Mouse (Mus musculus): ENCODE data around the gene Cmtm2a. TPM values are rescaled to one million over a fixed set of nuclear protein-coding genes. Genes with fewer than 3 reads are reported as not detected.
"Not testable (repeated sequence)": the region's sequence is repeated elsewhere in the genome, so short reads cannot be mapped to it uniquely, and the experiment has no call there.

Gene Cmtm2a
- polyA plus RNA-seq, 1 experiment: 1,262 TPM

DNA sequence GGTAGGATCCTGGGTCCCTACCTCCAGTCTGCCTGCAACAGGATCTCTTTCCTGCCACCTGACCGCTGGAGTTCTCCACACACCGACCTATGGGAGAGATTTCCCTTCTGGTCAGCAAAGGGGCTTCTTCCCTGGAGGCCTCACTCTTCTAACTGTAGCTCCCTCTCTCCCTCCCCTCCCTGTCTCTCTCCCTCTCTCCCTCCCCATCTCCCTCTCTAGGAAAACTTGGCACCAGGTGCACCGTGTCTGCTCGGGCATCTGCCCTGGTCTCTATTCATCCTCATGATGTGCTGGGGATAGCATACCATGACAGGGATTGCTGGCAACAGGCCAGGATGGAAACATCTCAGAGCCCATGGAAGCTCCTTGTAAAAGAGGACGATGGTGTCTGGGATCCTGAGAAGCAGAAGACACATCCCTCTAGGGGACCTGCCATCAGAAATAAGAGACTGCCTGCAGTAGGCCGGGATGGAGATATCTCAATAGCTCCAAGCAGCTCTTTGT is 24.0 kb downstream of the Cmtm2a start:
- H3K27ac ChIP-seq (ENCODE audit: control insufficient read depth, insufficient read depth, low read depth, low read length): no peak overlapping the region
- H3K4me3 ChIP-seq (ENCODE audit: control insufficient read depth, low read depth, low read length): no peak overlapping the region
- no peaks in the 10 kb centered on the region for H3K27me3 ChIP-seq (ENCODE audit: control insufficient read depth, insufficient read depth, low read length)
- no peaks in the 10 kb centered on the region for H3K4me1 ChIP-seq (ENCODE audit: control insufficient read depth, insufficient read depth, low read length)
- no peak for TF ChIP-seq CTCF (IDR thresholded peaks at IDR 0.05; ENCODE audit: control insufficient read depth, insufficient read depth, insufficient replicate concordance, low read depth, low read length)
- TF ChIP-seq POLR2A (IDR thresholded peaks at IDR 0.05; ENCODE audit: control insufficient read depth, low read depth, low read length): no peak
- H3K36me3 ChIP-seq (ENCODE audit: control insufficient read depth, insufficient read depth, low read length): no peaks in the 10 kb centered on the region

DNA sequence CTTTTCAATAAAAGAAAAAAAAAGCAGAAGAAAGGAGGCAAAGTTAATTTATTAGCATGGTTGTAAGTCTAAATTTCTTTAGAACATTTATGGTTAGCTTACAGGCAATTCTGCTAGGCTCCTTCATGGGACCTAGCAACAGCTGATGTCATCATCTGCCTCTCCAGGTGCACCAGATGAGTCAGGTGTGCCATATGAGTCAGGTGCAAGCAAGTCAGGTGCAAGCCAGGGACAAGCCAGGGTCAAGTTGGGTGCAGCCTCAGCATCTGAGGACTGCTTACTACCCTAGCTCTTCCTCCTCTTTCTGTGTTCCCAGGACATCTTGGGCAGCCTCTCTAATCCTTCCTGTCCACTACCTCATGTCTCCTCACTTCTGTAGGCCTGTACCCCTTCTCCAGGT is 24.6 kb downstream of the Cmtm2a start:
- Histone ChIP-seq H3K4me3 (ENCODE audit: control insufficient read depth, low read depth, low read length) (no peak overlapping the region), H3K27ac (ENCODE audit: control insufficient read depth, insufficient read depth, low read depth, low read length) (no peak overlapping the region), H3K27me3 (ENCODE audit: control insufficient read depth, insufficient read depth, low read length) (no peaks in the 10 kb centered on the region), H3K4me1 (ENCODE audit: control insufficient read depth, insufficient read depth, low read length) (no peaks in the 10 kb centered on the region), H3K36me3 (ENCODE audit: control insufficient read depth, insufficient read depth, low read length) (no peaks in the 10 kb centered on the region)
- TF ChIP-seq POLR2A (IDR thresholded peaks at IDR 0.05; ENCODE audit: control insufficient read depth, low read depth, low read length) (no peak), CTCF (IDR thresholded peaks at IDR 0.05; ENCODE audit: control insufficient read depth, insufficient read depth, insufficient replicate concordance, low read depth, low read length) (no peak)

DNA sequence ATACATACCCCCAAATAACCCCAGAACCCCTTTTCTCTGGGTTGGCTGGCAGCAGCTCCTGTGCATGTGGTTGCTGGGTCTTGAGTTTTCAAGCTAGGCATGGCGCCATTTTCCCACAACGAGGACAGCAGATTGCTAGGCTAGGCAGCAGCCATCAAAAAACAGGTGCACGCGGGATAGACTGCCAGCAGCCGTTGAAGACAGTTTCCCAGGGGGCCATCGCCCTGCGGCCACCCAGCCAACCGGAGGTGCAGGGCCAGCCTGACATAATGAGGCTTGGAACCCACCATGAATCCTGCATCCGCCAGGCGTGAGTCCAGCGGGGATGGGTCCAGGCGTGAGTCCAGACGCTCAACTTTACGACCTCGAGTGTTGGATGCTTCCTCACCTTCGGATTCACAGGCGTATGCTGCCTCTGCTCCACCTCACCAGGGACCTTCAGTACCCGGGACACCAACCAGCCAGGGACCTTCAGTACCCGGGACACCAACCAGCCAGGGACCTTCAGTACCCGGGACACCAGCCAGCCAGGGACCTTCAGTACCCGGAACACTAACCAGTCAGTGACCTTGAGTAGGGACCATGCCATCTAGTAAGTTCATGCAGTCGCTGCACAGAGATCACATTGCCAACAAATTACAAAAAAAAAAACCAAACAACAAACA is 28.6 kb downstream of the Cmtm2a start:
- H3K4me3 ChIP-seq (ENCODE audit: control insufficient read depth, low read depth, low read length): peak overlapping the region; percentile 64

DNA sequence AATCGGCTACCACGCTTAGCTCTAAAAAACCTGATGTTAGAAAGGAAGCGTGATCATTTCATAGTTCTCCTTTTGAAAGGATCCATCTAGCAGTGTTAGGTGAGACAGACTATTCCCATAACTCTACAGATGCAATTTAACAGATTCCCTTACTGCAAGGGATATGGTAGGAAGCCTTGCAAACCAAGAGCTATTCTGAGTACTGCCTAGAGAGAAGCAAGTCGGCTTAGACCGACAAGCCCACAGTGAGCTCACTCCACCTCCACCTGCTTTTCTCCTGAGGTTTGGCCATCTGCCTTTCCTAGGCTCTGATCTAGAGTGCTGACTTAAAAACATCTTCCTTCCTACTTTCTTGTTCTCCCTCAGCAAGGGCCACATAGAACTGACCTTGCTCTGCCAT is 31.2 kb downstream of the Cmtm2a start:
- H3K36me3 ChIP-seq (ENCODE audit: control insufficient read depth, insufficient read depth, low read length): not testable (repeated sequence)

More for the DNA sequence above, 28.6 kb downstream of the Cmtm2a start:
- H3K27ac ChIP-seq (ENCODE audit: control insufficient read depth, insufficient read depth, low read depth, low read length): peak overlapping the region; percentile 71
- H3K27me3 ChIP-seq (ENCODE audit: control insufficient read depth, insufficient read depth, low read length); H3K36me3 ChIP-seq (ENCODE audit: control insufficient read depth, insufficient read depth, low read length); H3K4me1 ChIP-seq (ENCODE audit: control insufficient read depth, insufficient read depth, low read length): not testable (repeated sequence)
- TF ChIP-seq POLR2A (IDR thresholded peaks at IDR 0.05; ENCODE audit: control insufficient read depth, low read depth, low read length): peak; percentile 25; the same call in 1 of the 2 replicates

DNA sequence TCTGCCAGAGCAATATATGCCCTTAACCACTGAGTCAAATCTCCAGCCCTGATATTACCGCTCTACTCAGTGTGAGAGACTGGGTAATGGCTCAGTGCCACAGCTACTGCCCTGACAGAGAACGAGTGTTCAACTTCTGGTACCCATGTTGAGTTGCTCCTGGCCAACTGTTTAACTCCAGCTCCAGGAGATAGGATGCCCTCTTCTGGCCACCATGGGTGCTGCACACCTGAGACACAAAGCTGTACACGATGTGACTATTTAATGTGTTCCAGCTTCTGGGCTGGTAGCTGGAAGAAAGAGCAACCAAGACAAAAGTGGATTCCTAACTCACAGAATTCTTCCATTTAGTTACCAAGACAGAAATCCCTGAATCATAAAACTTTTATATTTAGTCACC is 40.0 kb downstream of the Cmtm2a start:
- Histone ChIP-seq H3K4me1 (ENCODE audit: control insufficient read depth, insufficient read depth, low read length) (peaks cover 2% of the 10 kb centered on the region), H3K27ac (ENCODE audit: control insufficient read depth, insufficient read depth, low read depth, low read length) (peak overlapping the region; percentile 21; the same call in 1 of the 2 replicates), H3K4me3 (ENCODE audit: control insufficient read depth, low read depth, low read length) (peak overlapping the region; percentile 16; the same call in 1 of the 2 replicates), H3K36me3 (ENCODE audit: control insufficient read depth, insufficient read depth, low read length) (no peaks in the 10 kb centered on the region; the same call in 1 of the 2 replicates), H3K27me3 (ENCODE audit: control insufficient read depth, insufficient read depth, low read length) (no peaks in the 10 kb centered on the region)
- TF ChIP-seq POLR2A (IDR thresholded peaks at IDR 0.05; ENCODE audit: control insufficient read depth, low read depth, low read length) (no peak), CTCF (IDR thresholded peaks at IDR 0.05; ENCODE audit: control insufficient read depth, insufficient read depth, insufficient replicate concordance, low read depth, low read length) (peak; percentile 63; the same call in 1 of the 2 replicates)

More for the DNA sequence above, 31.2 kb downstream of the Cmtm2a start:
- H3K27me3 ChIP-seq (ENCODE audit: control insufficient read depth, insufficient read depth, low read length); H3K27ac ChIP-seq (ENCODE audit: control insufficient read depth, insufficient read depth, low read depth, low read length); H3K4me3 ChIP-seq (ENCODE audit: control insufficient read depth, low read depth, low read length); H3K4me1 ChIP-seq (ENCODE audit: control insufficient read depth, insufficient read depth, low read length): not testable (repeated sequence)

DNA sequence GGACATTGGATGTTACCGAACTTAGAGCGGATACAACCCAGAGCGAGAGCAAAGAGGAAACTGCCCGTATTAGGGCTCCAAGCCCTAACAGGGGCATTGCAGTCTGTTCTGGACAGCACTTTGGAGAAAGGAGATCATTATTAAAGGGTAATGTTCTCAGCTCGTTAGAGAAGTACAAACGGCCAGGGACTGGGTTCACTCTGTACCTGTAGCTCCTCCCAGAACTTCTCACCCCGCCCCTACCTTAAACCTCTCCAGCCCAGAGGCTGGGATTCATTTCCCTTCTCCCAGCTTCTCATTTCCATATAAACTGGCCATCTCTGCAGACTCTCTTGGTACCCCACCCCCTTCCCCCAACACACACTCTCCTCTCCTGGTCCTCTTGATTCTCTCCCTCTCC is 41.5 kb downstream of the Cmtm2a start:
- Histone ChIP-seq H3K27me3 (ENCODE audit: control insufficient read depth, insufficient read depth, low read length) (no peaks in the 10 kb centered on the region), H3K27ac (ENCODE audit: control insufficient read depth, insufficient read depth, low read depth, low read length) (peak overlapping the region; percentile 23), H3K4me3 (ENCODE audit: control insufficient read depth, low read depth, low read length) (peak overlapping the region; percentile 100), H3K4me1 (ENCODE audit: control insufficient read depth, insufficient read depth, low read length) (peaks cover 11% of the 10 kb centered on the region), H3K36me3 (ENCODE audit: control insufficient read depth, insufficient read depth, low read length) (no peaks in the 10 kb centered on the region; the same call in 1 of the 2 replicates)
- no peak for TF ChIP-seq POLR2A (IDR thresholded peaks at IDR 0.05; ENCODE audit: control insufficient read depth, low read depth, low read length)
- TF ChIP-seq CTCF (IDR thresholded peaks at IDR 0.05; ENCODE audit: control insufficient read depth, insufficient read depth, insufficient replicate concordance, low read depth, low read length): no peak

DNA sequence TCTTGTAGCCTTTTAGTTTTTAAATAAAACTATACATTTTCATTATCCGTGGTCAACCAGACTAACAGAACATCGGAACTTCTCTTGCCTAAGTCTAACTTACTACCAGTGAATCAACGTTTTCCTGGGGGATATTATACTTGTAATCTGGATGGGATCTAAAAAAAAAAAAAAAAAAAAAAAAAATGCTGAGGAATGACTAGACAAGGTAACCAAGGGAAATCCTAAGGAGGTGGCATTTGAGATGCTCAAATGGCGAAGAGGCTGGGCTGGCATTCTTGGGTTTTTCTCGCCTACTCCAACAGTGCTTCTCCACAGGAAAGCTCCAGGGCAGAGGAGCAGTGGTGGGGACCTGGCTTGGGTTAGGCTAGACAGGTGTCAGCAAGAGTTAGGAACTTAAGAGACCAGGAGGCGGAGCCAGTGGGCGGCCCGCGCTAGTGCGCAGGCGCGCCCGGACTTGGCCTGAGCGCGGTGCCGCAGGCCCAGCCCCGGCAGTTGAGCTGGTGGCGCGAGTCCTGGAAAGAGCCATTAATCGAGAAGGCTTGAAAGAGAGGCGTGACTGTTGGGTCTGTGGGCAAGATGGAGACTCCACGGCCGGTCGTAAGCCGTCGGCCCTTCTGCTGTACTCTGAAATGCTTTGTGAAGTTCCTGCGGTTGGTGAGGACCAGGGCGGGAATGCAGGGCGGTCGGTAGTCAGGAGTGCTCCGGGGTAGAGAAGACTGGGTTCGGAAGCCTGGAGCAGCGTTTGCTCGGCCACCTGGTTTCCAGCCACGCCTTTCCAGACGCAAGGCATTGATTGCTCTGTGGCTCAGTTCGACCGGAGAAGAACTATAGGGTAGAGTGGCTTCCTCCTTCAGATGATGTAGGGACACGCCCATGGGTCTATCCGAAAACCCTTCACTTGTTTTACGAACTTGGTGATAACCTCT is 42.3 kb downstream of the Cmtm2a start, which contains the start of gene Cklf:
Cklf (plus strand) TSS at position 423 of the 929 bp plus-strand sequence.
- TF ChIP-seq POLR2A (IDR thresholded peaks at IDR 0.05; ENCODE audit: control insufficient read depth, low read depth, low read length): peak; percentile 96
- TF ChIP-seq CTCF (IDR thresholded peaks at IDR 0.05; ENCODE audit: control insufficient read depth, insufficient read depth, insufficient replicate concordance, low read depth, low read length): 0 out of 2 replicates have a peak, but pooled peaks have one; percentile 20
- peak within 1 kb of the TSS; percentile 99 for H3K27ac ChIP-seq (ENCODE audit: control insufficient read depth, insufficient read depth, low read depth, low read length)
- peak within 1 kb of the TSS; percentile 100 for H3K4me3 ChIP-seq (ENCODE audit: control insufficient read depth, low read depth, low read length)
- peaks cover 11% of the 10 kb centered on the region for H3K4me1 ChIP-seq (ENCODE audit: control insufficient read depth, insufficient read depth, low read length)
- H3K27me3 ChIP-seq (ENCODE audit: control insufficient read depth, insufficient read depth, low read length): no peaks in the 10 kb centered on the region
- peaks cover 1% of the 10 kb centered on the region for H3K36me3 ChIP-seq (ENCODE audit: control insufficient read depth, insufficient read depth, low read length)

All from testis, adult 2 months (tissue).